Mouse (Mus musculus) lung, postnatal 25 days (tissue): ENCODE results near the gene Clgn.
"Not testable (repeated sequence)": the region's sequence is repeated elsewhere in the genome, so short reads cannot be mapped to it uniquely, and the experiment has no call there.

ENCODE experiments used
- DNase-seq: peaks from one replicate; pipeline ENCODE4 v3.0.0; 2022; ENCODE audit warnings: low spot score

Gene Clgn

DNA sequence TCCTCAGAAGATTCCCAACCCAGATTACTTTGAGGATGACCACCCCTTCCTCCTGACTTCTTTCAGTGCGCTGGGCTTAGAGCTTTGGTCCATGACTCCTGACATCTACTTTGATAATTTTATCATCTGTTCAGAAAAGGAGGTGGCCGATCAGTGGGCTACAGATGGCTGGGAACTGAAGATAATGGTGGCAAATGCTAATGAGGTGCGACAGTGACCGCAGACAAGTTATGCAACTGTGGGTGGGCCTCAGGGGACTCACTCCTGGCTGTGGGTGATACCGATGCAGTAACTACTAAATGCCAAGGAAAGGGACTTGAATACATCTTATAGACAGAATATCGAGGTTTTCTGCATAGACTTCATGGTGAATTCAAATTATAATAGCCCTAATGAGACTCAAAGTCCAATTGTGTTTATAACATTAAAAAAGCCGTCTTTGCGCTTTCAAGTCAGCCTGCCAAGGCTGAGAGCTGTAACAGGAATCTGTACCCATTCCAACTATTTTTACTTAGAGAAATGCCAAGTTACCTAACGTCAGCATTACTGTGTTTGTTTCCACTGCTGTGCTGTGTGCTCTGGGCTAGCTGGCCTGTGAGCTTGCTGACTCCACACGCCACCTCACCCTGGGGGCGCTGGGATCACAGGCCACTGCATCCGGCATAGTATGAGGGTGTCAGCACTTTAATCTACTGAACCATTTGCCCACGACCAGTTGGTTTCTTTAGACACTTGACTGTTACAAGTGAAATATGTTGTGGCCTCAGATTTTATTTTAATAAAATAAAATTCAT lies 33.6 kb downstream of the Clgn start:
- DNase-seq: peak; percentile 14

DNA sequence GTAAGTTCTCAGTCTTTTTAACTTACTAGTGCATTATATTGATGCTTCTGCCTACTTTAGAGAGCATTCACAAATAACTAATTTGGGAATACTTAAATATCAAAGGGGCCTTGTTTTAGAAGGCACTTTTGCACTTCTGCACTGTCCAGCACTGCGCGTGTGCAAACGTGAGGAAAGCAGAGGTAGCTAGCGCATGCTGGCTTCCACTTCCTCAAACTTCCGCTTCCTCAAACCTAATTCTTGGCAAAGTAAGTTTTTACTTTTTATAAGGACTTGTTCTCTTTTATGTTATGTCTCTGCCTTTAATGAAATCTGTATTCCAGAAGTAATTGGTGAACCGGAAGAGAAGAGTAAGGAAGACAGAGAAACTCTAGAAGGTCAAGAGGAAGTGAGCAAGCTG lies 35.5 kb downstream of the Clgn start:
- no peak for DNase-seq

GRCm38 (mm10) chr8:83426104-83426759 lies 36.6 kb downstream of the Clgn start:
- no peak for DNase-seq

GRCm38 (mm10) chr8:83426949-83427348 lies 37.3 kb downstream of the Clgn start:
- peak; percentile 9 for DNase-seq

- not testable (repeated sequence) for DNase-seq
Observed at GRCm38 (mm10) chr8:83428621-83429020, 39.0 kb downstream of the Clgn start.

DNA sequence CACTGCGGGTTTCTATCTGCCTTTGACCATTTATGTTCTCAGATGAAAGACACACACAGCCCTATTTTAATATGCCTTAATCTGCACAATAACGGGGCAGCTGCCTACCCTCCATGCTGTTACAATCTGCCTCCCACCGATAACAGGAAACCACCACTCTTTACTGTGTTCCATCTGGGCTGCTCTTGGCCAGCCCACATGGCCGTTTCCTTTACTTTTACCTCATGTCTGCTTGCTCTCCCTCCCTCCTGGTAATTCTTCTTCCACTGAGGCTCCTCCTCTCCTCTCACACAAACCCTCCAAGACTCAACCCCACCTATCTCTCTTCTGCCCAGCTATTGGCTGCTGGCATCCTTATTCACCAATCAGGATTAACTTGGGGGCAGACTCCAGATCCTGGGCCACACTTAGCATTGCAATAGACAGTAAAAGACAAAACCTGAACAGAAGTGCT lies 39.4 kb downstream of the Clgn start:
- no peak for DNase-seq

GRCm38 (mm10) chr8:83437077-83437476 lies 47.4 kb downstream of the Clgn start:
- DNase-seq: no peak

- DNase-seq: no peak
Observed at GRCm38 (mm10) chr8:83441656-83442242, 52.1 kb downstream of the Clgn start.

- DNase-seq: peak; percentile 98
Observed at GRCm38 (mm10) chr8:83442243-83443051, 52.8 kb downstream of the Clgn start.

GRCm38 (mm10) chr8:83443052-83443400 lies 53.4 kb downstream of the Clgn start:
- no peak for DNase-seq

- DNase-seq: no peak
Observed at GRCm38 (mm10) chr8:83449960-83450359, 60.3 kb downstream of the Clgn start.

DNA sequence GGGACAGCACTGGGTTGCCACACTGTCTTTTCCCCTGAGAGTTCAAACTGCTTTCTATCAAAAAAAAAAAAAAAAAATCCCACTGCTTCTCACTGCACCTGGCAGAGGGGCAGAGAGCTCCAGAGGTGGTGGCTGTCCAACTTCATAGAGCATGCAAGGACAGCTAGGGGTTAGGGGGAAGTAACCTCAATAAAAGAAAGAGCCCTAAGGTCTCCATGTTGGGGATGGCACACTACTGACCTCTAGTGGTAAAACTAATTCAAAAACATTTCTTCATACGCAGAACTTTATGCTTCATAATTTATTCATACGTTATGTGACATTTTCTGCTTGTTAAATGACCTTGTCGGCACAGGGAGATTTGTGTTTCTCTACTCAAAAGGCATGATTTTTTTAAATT lies 61.4 kb downstream of the Clgn start:
- DNase-seq: peak; percentile 28

DNA sequence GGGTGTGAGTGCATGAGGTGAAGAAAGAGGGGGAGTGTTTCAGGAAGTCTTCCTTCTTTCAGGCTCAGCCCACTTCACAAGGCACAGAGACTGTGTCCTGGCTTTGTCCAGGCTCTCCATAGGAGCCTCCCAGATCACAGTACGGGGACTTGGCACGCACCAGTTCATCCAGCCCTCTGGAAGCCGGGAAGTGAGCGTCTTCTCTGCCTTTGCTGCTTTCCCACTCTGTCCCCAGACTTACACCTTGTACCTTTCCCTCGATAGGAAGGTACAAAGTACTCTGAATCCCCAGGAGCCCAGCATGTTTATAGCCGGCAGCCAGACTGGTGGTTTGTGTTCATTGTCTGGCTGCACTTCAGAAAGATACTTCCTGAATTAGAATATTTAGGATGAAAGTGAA lies 67.5 kb downstream of the Clgn start:
- DNase-seq: no peak

- DNase-seq: no peak
Observed at GRCm38 (mm10) chr8:83458222-83458621, 68.6 kb downstream of the Clgn start, which contains the start of gene Scoc. Scoc (minus strand) TSS chr8:83458391.

DNA sequence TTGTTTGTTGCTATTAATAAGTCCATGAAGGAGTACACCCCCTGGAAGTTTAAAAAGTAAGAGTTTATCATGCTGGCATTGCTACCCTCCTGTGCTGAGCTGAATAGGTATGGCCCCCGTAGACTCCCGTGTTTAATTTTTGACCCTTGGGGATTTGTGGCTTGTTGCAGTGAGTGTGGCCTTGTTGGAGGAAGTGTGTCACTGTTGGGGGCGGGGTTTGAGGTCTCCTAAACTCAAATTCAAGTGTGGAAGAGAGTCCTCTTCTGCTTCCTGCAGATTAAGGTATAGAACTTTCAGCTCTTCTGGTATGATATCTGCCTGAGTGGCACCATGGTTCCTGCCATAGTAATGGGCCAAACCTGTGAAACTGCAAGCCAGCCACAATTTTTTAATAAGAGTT lies 69.9 kb downstream of the Clgn start:
- DNase-seq: no peak
